Mouse (Mus musculus) kidney, postnatal 0 days (tissue): ENCODE data around the gene Kynu. TPM values are rescaled to one million over a fixed set of nuclear protein-coding genes. Genes with fewer than 3 reads are reported as not detected.
A peak's percentile ranks its signal among the peaks of the same experiment; 100 is the strongest.

Source experiments
- ATAC-seq: fragments of 200-750 bp; cut with Nextera tagmentation; replicated peaks from 2 replicates; pipeline ENCODE4 v1.8.0; 2017; ENCODE audit warnings: low read depth, moderate number of reproducible peaks, moderate TSS enrichment, moderate library complexity; ENCODE audit not compliant: low FRiP score
- DNase-seq: peaks from one replicate; pipeline ENCODE4 v3.0.0-alpha.2; 2016; ENCODE audit warnings: low spot score
- H3K27ac ChIP-seq: fragments of 300-500 bp; sonication (generic); 2 replicates; pipeline ENCODE4 v1.5.1; 2014; ENCODE audit warnings: mild to moderate bottlenecking
- H3K27me3 ChIP-seq: fragments of 300-500 bp; sonication (generic); 2 replicates; pipeline ENCODE4 v1.6.1; 2014; ENCODE audit warnings: low read length, mixed read lengths; ENCODE audit not compliant: insufficient read depth
- H3K36me3 ChIP-seq: fragments of 300-500 bp; sonication (generic); 2 replicates; pipeline ENCODE4 v1.6.1; 2014; ENCODE audit warnings: low read length, mixed read lengths; ENCODE audit not compliant: insufficient read depth
- H3K4me1 ChIP-seq: fragments of 300-500 bp; sonication (generic); replicated peaks from 2 replicates; pipeline ENCODE4 v1.6.1; 2014; ENCODE audit warnings: antibody characterized with exemption, low read length, mixed read lengths; ENCODE audit not compliant: insufficient read depth
- H3K4me2 ChIP-seq: fragments of 300-500 bp; sonication (generic); 2 replicates; pipeline ENCODE4 v1.6.1; 2014; ENCODE audit warnings: mild to moderate bottlenecking, low read length, moderate library complexity, mixed read lengths
- H3K4me3 ChIP-seq: fragments of 300-500 bp; sonication (generic); replicated peaks from 2 replicates; pipeline ENCODE4 v1.5.1; 2014; ENCODE audit warnings: low read depth, low read length
- H3K9ac ChIP-seq: fragments of 300-500 bp; sonication (generic); 2 replicates; pipeline ENCODE4 v1.6.1; 2014; ENCODE audit warnings: low read depth, low read length
- H3K9me3 ChIP-seq: fragments of 300-500 bp; sonication (generic); replicated peaks from 2 replicates; pipeline ENCODE4 v1.6.1; 2016; ENCODE audit warnings: low read length, inconsistent platforms, mixed read lengths
- CTCF ChIP-seq: IDR thresholded peaks from 2 replicates; pipeline ENCODE4 v1.5.1; 2016; ENCODE audit warnings: antibody characterized with exemption, low read depth, mild to moderate bottlenecking, moderate library complexity
- WGBS: fragments of 180-500 bp; shearing (Covaris S2); extraction: QIAGEN DNeasy Blood & Tissue Kit; methylation state at CpG from one replicate; pipeline ENCODE4 v1.1.7; 2014; 5-methylcytosine and 5-hydroxymethylcytosine counted together
- polyA plus RNA-seq: library from polyadenylated mRNA; unstranded; fragments of >200 nt; fragmentation: Nextera tagmentation; extraction: Ambion mirVana; gene quantifications from 2 replicates; pipeline ENCODE4 v1.2.1, GENCODE M21; 2015

Kynu gene
- polyA plus RNA-seq, 1 experiment from 2014 or later: 4.6 TPM

- H3K27me3 ChIP-seq: no peaks in the 10 kb centered on the region
- no peak overlapping the region for H3K4me3 ChIP-seq
- H3K27ac ChIP-seq: no peak overlapping the region
- TF ChIP-seq CTCF: no peak
- no peaks in the 10 kb centered on the region for H3K9me3 ChIP-seq
- no peaks in the 10 kb centered on the region for H3K36me3 ChIP-seq
- H3K4me2 ChIP-seq: no peak overlapping the region
- DNase-seq (no peak), ATAC-seq (no peak)
- no peak overlapping the region for H3K9ac ChIP-seq
- H3K4me1 ChIP-seq: no peaks in the 10 kb centered on the region
These were observed 66.0 kb downstream of the Kynu start for GRCm38 (mm10) chr2:43621140-43621539.

- Histone ChIP-seq H3K27ac (no peak overlapping the region), H3K27me3 (no peaks in the 10 kb centered on the region), H3K9ac (no peak overlapping the region), H3K4me1 (no peaks in the 10 kb centered on the region), H3K4me3 (no peak overlapping the region), H3K9me3 (no peaks in the 10 kb centered on the region), H3K36me3 (no peaks in the 10 kb centered on the region), H3K4me2 (no peak overlapping the region)
- TF ChIP-seq CTCF: peak; percentile 80
- ATAC-seq (no peak), DNase-seq (peak; percentile 66)
- 0% methylated on average over 1 of the region's 1 CpGs for WGBS
These were observed 67.7 kb downstream of the Kynu start for GRCm38 (mm10) chr2:43622844-43623243.

DNA sequence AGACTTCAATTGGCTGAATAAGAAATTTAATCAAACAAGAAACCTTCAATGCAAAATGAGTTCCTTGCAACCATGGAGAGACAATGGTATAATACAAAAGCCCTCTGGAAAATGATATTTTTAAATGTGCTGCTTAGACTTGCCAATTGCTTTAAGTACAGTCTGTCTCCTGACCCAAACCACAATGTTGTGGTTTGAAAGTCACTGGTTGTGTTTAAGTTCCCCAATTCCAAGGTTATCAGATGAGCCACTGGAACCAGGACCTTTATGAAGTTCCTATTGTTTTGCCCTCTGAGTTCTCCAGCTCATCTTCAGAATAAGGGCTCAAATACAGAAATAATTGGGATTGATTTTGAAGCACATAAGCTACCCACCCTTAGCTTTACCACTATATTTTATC lies 76.7 kb downstream of the Kynu start:
- no peak overlapping the region for H3K4me2 ChIP-seq
- no peaks in the 10 kb centered on the region for H3K9me3 ChIP-seq

GRCm38 (mm10) chr2:43636498-43636897 lies 81.4 kb downstream of the Kynu start:
- Histone ChIP-seq H3K9me3 (no peaks in the 10 kb centered on the region), H3K27me3 (no peaks in the 10 kb centered on the region), H3K9ac (no peak overlapping the region), H3K27ac (no peak overlapping the region), H3K36me3 (no peaks in the 10 kb centered on the region), H3K4me2 (no peak overlapping the region), H3K4me1 (no peaks in the 10 kb centered on the region), H3K4me3 (no peak overlapping the region)
- no peak for ATAC-seq
- peak; percentile 66 for TF ChIP-seq CTCF
- DNase-seq: peak; percentile 14

More for the DNA sequence above, 76.7 kb downstream of the Kynu start:
- Histone ChIP-seq H3K4me3 (no peak overlapping the region), H3K27me3 (no peaks in the 10 kb centered on the region), H3K27ac (no peak overlapping the region), H3K36me3 (no peaks in the 10 kb centered on the region), H3K9ac (no peak overlapping the region), H3K4me1 (no peaks in the 10 kb centered on the region)
- DNase-seq (no peak), ATAC-seq (no peak)
- no peak for TF ChIP-seq CTCF

DNA sequence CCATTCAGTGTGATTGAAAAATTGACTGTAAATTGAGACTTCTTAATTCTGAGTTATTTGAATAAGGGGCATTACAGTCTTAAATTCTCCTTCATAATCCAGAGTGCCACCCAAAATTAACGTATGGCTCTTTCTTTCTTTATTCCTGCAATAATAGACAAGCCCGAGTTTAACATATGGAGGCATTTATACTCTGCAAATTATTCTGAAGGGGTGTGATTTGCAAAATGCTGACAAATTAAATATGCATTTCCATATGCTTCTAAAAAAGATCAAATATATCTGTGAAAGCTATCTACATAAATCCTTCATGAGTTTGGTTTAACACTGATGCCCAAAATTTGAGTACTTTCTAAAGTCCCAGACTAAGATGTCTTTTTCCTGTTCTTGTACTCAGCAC lies 91.8 kb downstream of the Kynu start:
- ATAC-seq (no peak), DNase-seq (no peak)
- WGBS: 77% methylated on average over 2 of the region's 2 CpGs
- Histone ChIP-seq H3K36me3 (no peaks in the 10 kb centered on the region), H3K27ac (no peak overlapping the region), H3K4me1 (no peaks in the 10 kb centered on the region), H3K4me2 (no peak overlapping the region), H3K9me3 (no peaks in the 10 kb centered on the region), H3K4me3 (no peak overlapping the region), H3K9ac (no peak overlapping the region), H3K27me3 (no peaks in the 10 kb centered on the region)
- no peak for TF ChIP-seq CTCF

- Histone ChIP-seq H3K27ac (no peak overlapping the region), H3K9ac (no peak overlapping the region), H3K4me3 (no peak overlapping the region), H3K4me1 (no peaks in the 10 kb centered on the region), H3K36me3 (no peaks in the 10 kb centered on the region), H3K9me3 (no peaks in the 10 kb centered on the region), H3K27me3 (no peaks in the 10 kb centered on the region), H3K4me2 (no peak overlapping the region)
- ATAC-seq (no peak), DNase-seq (no peak)
- no peak for TF ChIP-seq CTCF
These were observed 114.5 kb downstream of the Kynu start for GRCm38 (mm10) chr2:43669588-43669987.

DNA sequence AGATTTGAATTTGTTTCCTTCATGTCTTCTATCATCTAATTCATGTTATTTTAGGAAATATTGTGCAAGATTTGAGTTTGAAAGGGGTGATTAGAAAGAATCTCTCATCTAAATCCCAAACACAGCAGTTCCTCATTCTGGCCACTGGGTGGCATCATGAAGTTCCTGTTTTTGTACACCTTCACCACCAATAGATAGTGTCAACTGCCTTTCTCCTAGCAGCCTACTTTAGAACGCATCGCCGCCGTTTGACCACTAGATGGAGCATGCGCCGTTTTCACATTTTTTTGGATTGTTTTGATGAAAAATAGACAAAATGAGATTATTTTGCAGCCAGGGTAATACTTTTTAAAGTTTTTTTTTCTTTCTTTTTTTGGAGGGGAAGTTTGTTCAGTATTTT lies 118.5 kb downstream of the Kynu start:
- Histone ChIP-seq H3K9ac (no peak overlapping the region), H3K4me2 (no peak overlapping the region), H3K27me3 (no peaks in the 10 kb centered on the region), H3K4me3 (no peak overlapping the region), H3K36me3 (no peaks in the 10 kb centered on the region), H3K4me1 (no peaks in the 10 kb centered on the region), H3K27ac (no peak overlapping the region), H3K9me3 (no peaks in the 10 kb centered on the region)
- ATAC-seq (peak; percentile 77; the same call in 1 of the 2 replicates), DNase-seq (peak; percentile 91)
- WGBS: under 1% methylated on average over 6 of the region's 6 CpGs
- peak; percentile 99 for TF ChIP-seq CTCF
